Mouse (Mus musculus): Measurements from ENCODE around the gene Lrp2.

- TF ChIP-seq CTCF (IDR thresholded peaks at IDR 0.05; ENCODE audit: low read depth) (no peak), EP300 (optimal IDR thresholded peaks at IDR 0.05) (no peak)
These were observed 9.3 kb downstream of the Lrp2 start for GRCm38 (mm10) chr2:69576531-69576930.

Data from stomach, postnatal 0 days (tissue).